Mouse (Mus musculus): ENCODE results near the gene Iscu. TPM values are rescaled to one million over a fixed set of nuclear protein-coding genes. Genes with fewer than 3 reads are reported as not detected.

Gene Iscu
- total RNA-seq (2021): 10 to 100 TPM; 89.1 to 98.0 TPM
- long read RNA-seq, experiment 1, transcript Iscu-201 (5 exons, 957 nt): major isoform, 56 of 71 reads
- long read RNA-seq, experiment 1, partial matches to known transcripts: 4 of 71 reads
- long read RNA-seq, experiment 1, other reads (novel, unspliced or antisense): 5 of 71 reads
- long read RNA-seq, experiment 2, transcript Iscu-201 (5 exons, 957 nt): major isoform, 146 of 172 reads
- long read RNA-seq, experiment 2, transcript Iscu-205 (5 exons, 489 nt): minor isoform, 10 of 172 reads
- long read RNA-seq, experiment 2, partial matches to known transcripts: 3 of 172 reads
- long read RNA-seq, experiment 2, other reads (novel, unspliced or antisense): 8 of 172 reads

DNA sequence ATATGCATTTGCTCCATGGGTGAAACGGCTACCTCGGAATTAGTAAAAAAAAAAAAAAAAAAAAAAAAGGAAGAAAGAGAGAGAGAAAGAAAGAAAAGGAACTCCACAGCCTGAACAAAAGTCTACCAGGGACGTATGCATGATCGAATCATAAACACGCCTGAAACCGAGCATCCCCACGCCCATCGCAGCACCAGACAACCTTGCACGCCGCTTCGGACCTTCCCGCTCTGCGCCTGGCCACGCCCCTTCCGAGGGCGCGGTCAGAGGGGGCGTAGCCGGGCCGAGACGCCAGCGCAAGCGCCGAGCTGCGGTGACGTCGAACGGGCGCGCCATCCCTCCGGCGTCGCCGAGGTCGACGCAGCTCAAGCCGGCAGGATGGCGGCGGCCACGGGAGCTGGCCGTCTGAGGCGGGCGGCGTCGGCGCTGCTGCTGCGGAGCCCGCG is at the start of gene Iscu, which contains the start of gene Sart3:
Iscu (plus strand) TSS at position 299 of the 446 bp plus-strand sequence.
Sart3 (minus strand) TSS at position 61 of the 446 bp plus-strand sequence.
- DNase-seq (ENCODE audit: low spot score in 2 of 2): peak; percentile 91 to 94

DNA sequence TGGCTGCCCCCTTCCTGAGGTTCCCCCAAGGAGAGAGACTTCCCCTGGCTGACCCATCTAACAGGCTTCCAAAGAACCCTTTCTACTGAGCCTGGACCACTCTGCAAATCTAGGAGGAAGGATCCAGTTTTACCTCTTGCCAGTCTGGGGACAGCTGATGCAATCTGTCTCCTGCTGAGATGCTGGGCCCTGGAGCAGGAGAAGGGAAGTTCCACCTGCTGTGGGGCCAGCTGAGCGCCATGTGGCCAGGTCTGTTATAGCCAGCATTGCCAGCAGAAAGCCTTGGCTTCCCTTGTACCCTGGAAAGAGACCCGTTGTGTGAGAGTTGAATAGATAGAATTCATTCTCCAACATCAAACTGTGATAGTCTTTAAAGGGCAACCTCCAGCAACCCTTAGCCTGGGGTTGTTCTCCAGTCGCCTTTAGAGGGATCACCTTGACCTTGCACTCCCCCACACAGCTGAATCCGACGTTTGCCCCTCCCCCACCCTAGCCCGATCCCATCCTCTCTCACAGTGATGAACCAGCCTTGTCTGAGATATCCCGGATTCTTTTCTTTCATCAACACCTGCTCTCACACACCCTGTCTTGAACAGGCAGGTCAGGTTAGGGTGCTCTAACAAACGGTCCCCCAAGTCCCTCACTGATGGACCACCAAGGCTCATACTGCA is 48.8 kb upstream of the Iscu start:
- no peak for DNase-seq (ENCODE audit: low spot score in 2 of 2)

DNA sequence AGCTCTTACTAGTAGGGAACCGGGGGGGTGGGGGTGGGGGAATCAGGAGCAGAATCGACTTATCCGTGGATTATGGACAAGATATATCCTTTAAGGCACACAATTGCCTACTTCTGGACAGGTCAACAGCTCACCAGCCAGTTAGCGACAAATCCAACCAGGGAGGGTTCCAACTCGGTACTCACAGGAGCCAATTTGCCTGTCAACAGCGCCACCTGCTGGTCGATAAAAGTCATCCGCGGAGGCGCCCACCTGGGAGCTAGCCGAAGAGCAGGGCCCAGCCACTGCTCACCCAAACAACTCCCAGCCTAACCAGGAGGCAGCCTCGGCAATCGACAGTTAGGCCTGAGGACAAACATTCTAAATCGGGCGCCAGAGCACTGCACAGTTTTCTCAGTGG is 48.1 kb upstream of the Iscu start, which contains the start of gene 1700069L16Rik:
1700069L16Rik (minus strand) TSS at position 327 of the 400 bp plus-strand sequence.
- peak; percentile 83 to 93 for DNase-seq (ENCODE audit: low spot score in 2 of 2)

DNA sequence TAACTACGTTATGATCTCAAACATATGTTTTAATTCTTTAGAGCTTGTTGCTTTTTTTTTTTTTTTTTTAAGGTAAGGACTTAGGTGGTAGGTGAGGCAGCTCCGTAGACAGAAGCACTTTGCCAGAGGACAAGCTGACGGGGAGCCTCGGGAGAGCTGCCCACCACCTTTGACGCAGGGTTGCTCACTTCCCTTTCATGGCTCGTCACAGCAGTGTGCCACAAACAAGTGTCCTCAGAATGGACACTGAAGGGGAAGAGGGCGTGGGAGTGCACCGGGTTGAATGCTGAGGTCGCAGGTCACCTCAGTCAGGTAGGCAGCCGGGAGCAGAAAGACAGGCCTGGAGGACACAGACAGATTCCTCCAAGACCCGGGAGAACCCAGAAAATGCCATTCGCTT is 47.1 kb upstream of the Iscu start:
- no peak for DNase-seq (ENCODE audit: low spot score in 2 of 2)

DNA sequence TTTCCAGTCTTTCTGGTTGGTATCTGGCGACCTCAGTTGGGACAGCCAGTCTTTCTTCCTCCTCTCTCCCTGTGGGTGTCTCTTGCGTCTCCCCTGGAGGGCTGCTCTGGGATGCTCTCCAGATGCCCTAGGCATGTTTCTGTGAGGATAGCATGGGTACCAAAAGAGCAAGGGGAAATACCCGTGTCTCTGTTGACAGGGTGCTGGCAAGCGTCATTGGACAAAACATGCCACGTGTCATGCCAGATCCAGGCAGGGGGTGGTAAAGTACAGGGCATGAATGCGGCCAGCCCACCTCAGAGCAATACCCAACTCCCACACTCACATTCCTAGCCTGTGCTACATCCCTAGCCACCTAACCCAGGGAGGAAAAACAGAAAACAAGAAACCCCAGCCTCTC is 45.9 kb upstream of the Iscu start:
- DNase-seq (ENCODE audit: low spot score in 2 of 2): no peak

DNA sequence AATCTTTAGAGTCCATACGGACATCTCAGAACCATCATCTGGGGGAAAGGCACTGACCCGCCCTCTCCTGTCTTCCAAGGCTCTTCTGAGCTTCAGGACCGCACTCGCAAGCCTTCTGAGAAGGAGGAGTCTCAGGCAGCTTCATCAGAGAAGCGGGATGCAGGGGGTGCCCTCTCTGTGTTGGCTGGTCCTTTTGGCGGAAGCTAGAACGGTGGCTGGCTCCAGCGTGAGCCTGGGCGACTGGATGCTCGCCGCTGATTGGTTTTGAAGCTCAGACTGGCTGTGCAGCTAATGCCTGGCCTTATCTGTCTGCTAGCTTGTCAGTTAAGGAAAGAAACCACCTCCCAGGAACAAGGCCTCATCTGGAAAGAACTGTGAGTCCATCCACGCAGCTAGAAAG is 45.3 kb upstream of the Iscu start:
- no peak for DNase-seq (ENCODE audit: low spot score in 2 of 2)

DNA sequence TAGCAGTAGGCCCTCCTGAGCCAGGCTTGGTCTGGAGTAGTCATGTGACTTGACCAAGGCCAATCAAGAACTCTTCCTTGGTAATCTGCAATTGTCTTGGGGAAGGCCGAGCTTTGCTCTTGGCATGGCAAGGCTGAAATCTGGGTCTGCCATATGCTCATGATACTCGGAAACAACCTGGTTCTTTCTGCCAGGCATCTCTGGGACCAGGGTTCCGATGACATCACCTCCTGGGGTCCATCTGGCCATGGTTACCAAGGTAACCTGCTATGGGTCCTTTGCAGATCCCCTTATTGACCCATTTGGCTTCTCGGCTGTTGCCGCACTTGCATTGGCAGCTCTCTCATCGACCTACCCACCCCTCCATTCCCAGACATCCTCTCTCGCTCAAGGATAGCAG is 44.5 kb upstream of the Iscu start:
- DNase-seq (ENCODE audit: low spot score in 2 of 2): no peak

DNA sequence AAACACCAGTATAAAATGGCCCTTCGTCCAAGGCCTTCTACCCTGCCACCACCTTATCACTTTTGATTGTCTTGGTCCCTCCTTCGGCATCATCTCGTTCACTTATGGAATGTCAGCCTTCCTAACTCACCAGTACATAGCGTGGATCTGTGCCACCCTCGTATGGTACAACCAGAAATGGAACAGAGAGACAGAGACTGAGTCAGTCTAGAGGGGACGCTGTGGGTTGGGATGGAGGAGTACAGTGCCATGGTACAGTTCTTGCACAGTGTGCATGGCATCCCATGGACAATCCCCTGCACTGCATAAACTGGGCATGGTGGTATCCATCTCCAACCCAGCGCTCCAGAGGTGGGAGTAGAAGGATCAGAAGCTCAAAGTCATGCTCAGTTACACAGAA is 43.9 kb upstream of the Iscu start:
- DNase-seq (ENCODE audit: low spot score in 2 of 2): no peak

DNA sequence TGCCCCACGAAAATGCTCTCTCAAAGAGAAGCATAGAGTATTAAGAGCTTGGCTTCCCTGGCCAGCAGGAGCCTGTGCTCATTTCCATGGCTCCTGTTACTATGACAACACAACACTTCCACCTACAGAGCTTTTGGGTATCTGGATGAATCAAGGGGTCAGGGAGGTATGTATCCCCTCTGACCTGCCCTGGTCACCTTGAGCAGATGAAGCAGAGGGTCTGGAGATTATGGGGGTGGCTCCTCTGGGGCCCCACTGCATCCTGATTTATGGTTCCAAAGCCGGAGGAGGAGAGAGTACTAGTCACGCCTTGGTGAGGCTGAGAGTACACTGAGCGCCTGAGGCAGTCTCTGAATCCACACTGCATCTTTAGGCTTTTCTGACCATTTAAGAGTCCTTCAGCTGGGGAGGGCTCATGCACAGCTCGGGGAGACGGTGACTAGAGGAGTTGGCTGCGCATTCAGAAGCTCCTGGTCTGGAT is 41.9 kb upstream of the Iscu start:
- DNase-seq (ENCODE audit: low spot score in 2 of 2): no peak

DNA sequence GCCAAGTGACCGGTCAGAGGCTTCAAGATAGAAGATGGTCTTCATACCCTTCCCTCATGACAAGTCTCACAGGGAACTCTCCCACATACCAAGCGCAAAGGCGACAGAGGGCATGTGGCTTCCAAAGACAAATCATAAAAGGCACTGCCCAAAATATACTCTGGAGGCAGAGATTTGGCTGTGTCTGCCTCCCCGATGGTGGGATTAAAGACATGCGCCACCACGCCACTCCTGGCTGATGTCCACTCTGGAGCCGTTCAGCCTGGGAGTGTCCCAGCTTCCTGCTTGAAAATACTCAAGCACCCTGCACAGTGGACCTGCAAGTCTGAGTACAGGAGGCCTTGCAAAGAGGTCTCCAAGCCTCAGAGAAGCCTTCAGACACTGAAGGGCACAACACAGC is 41.4 kb upstream of the Iscu start:
- no peak for DNase-seq (ENCODE audit: low spot score in 2 of 2)

DNA sequence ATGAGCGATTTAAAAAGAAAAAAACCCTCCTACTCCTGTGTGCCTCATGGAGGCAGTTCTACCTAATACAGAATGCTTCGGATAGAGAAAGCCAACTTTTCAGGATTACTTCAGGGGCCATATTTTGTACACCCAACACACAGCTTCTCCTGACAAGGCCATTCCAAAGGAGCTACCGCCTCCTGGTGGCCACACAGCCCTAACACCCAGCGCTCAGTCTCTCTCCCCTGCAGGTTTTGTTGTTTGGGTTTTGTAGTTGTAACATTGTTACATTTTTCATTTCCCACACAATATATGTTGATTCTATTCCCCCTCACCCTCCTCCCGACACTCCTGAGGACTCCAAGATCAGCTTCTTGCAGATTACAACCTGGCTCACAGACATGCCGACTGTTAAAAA is 40.4 kb upstream of the Iscu start:
- DNase-seq (ENCODE audit: low spot score in 2 of 2): peak in 1 of 2 experiments; percentile 58

DNA sequence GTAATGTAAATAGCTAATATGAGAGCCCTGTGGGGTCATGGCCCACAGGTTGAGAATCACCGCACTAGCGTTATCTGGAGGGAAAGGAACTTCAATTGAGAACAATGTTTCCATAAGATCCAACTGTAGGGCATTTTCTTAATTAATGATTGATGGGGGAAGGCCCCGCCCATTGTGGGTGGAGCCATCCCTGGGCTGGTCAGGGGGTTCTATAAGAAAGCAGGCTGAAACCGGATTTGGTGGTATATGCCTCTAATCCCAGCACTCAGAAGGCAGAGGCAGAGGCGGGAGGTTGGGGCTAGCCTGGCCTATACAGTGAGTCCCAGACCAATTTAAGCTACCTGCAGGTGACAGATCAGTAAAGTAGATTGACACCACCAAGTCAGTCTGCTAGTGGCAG is 38.2 kb upstream of the Iscu start:
- DNase-seq (ENCODE audit: low spot score in 2 of 2): no peak

DNA sequence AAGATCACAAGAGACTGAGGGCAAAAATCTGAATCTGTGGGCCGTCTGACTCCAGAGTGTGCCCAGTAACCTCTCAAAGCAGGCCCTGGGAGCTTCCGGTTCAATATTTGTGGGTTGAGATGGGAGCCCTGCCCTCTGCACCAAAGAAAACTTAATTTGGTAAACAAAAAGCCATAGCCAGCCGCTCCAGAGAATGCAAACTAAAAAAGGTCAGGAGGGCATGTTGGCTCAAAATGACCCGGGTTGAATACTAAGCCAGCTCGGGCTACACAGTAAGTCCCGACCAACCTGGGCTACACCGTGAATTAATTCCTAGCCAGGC is 37.6 kb upstream of the Iscu start:
- DNase-seq (ENCODE audit: low spot score in 2 of 2): no peak

DNA sequence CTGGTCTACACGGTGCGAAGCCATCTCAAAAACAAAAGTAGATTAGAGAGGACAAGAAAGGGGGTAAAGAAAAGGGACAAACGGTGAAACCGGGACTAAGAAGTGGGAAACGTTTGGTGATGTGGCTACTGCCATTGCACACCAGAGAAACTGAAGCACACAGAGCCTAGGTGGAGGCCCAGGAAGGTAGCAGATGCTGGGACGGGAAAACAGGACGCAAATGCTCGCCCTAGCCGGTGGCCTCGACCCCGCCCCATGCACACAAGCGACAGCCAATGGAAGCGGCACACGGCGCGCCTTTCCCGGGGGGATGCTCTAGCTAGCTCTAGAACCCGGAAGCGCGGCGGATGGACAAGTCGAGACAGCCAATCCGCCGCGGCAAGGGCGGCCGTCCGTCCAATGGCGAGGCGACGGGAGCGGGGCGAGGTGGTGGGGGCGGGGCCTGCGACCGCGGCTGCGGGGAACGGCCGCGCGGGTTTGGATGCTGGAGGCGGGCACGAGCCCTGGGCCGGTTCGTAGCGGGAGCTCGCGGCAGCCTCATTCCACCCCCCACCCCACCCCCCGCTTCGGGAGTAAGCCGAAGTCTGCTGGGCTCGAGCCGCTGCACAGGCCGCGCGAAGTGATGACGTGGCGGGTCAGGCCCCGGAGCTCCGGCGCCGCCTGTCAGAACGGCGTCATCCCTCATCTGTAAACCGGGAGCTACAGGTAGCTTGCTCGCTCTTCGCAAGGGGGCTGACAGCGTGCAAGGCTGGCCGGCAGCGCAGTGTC is 37.0 kb upstream of the Iscu start, which contains the start of gene Ficd:
Ficd (plus strand) TSS at position 459 of the 768 bp plus-strand sequence.
- DNase-seq (ENCODE audit: low spot score in 2 of 2): peak; percentile 86 to 93

DNA sequence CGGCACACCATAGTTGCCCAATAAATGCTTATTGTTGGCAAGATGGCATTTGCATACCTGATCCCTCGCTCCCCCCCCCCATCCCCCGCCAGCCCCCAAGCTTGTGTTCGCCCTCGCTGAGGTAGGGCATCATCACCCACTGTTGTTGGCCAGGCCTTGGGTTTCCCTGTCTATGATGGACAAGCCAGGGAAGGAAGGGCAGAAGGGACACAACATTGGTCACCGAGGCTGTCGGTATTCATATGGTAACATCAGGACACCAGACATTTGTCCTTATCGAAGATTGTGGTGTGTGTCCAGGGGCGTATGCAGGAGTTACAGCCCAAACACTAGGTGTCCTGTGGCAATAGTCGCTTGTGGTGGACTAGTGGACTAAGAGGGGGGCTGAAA is 36.4 kb upstream of the Iscu start:
- DNase-seq (ENCODE audit: low spot score in 2 of 2): peak in 1 of 2 experiments; percentile 30

DNA sequence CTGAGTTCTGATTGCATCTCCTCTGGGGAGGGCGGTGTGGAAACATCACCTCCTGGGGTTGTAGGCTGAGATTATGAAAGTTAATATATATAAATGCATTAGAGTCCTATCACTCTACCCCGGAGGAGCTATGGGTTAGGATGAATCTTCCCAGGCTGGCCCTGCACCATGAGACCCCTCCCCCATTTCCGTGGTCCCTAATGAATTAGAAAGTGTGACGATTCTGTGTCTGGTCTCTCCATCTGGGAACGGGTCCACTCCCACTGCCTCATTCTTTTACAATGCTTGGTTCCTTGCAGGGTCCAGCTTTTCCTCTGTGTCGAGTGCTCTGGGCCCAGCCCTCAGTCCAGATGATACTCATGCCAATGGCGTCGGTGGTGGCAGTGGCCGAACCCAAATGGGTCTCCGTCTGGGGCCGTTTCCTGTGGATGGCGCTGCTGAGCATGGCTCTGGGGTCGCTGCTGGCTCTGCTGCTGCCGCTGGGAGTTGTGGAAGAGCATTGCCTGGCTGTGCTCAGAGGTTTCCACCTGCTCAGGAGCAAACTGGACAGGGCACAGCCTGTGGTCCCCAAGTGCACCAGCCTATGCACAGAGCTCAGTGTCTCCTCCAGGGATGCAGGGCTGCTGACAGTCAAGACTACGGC is 35.9 kb upstream of the Iscu start:
- no peak for DNase-seq (ENCODE audit: low spot score in 2 of 2)

DNA sequence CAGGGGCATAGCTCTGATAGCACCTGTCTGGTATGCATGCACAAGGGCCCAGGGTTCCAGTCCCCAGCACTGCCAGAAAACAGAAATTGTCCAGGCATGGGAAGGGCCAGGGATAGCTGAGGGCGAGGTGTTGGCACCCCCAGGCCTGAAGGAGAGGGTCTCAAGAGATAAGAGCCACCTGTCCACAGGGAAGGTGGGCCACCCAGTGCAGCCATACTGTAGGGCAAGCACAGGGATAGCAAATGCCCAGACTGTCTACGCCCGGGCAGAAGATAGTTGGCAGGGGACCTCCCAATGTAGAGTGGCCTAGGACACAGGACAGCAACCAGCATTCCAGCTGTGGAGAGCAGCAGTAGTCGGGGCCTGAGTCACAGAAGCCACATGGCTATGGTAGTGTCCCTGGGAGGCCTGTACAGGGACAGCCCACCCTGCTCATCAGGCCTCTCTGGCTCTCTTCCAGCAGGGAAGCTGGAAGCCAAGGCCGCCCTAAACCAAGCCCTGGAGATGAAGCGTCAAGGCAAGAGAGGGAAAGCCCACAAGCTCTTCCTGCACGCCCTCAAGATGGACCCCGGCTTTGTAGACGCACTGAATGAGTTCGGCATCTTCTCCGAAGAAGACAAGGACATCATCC is 34.8 kb upstream of the Iscu start:
- DNase-seq (ENCODE audit: low spot score in 2 of 2): no peak

DNA sequence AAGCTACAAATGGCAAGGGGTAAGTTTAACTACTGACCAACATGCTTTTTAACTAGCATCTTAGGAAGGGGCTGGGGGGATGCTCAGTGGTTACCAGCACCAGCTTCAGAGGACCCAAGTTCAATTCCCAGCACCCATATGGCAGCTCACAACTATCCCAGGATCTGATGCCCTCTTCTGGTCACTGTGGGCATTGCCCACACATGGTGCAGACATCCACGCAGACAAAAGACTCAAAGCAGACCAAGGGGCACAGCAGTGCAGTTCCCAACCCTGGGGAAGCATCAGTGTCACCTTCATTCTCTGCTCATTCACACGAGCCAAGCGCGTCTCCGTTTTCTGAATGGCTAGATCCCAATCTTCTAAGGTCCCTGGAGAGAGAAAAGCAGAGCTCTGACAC is 24.9 kb upstream of the Iscu start:
- no peak for DNase-seq (ENCODE audit: low spot score in 2 of 2)

DNA sequence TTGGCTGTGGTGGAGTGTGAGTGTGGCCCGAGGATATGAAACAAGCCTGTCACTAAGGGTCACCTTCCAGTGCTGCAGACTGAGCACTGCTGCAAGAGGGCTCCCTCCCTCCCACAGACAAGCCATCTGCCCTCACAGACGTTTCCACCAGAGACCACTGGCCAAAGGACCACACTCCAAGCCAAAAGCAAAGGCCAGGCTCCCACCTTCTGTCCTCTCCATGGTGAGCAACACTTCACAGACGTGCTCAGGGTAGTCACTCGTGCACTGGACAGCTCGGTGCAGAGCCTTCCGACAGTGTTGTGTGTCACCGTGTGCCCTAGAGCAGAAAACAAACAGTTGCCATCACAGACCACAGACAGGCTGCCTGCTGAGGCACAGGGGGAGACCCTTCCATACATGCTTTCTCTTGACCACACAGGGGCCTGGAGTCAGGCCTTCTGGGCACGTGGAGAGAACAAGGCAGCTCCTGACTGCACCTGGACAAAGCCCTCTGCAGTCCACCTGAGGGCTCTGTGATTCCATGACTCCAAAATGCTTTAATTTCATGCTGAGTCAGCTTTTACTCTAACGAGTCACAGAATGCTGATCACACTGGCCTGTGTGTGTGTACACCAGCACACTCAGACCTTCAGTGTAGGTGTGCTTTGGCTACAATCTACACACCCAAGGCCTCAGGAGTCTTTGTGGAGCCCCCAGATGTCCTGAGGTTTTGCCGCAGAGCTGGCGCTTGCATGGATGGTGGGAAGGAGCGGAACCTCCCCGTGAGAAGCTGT is 23.8 kb upstream of the Iscu start:
- DNase-seq (ENCODE audit: low spot score in 2 of 2): no peak

Data from layer of hippocampus, postnatal 14 days (tissue).